Mouse (Mus musculus) granulocyte monocyte progenitor cell, adult 5-6 weeks (primary cell): ENCODE results near the gene Hist1h4c. TPM values are rescaled to one million over a fixed set of nuclear protein-coding genes. Genes with fewer than 3 reads are reported as not detected.
A peak's percentile ranks its signal among the peaks of the same experiment; 100 is the strongest.

Source experiments
- ATAC-seq: replicated peaks from 2 replicates; pipeline ENCODE4 v1.8.0; 2016; ENCODE audit warnings: mild to moderate bottlenecking, moderate TSS enrichment, inconsistent platforms; ENCODE audit not compliant: poor library complexity, severe bottlenecking
- total RNA-seq, 2 experiments: library from RNA; stranded (forward) in 1 of 2; stranded (reverse) in 1 of 2; fragments of 200-712, 200-1000 nt in 1 of 2; fragments of >200 nt in 1 of 2; fragmentation: Nextera tagmentation in 1 of 2; gene quantifications; 2 replicates each; pipeline ENCODE4 v1.2.3; 2014 to 2017

Gene Hist1h4c
- total RNA-seq, 2 experiments from 2014 or later, result 14.3 to 366 TPM

- ATAC-seq, result no peak
Measured at GRCm38 (mm10) chr13:23698996-23699395, 742 bp upstream of the Hist1h4c start.

GRCm38 (mm10) chr13:23697491-23698299, 559 bp downstream of the Hist1h4c start:
- peak; percentile 27 for ATAC-seq

GRCm38 (mm10) chr13:23696061-23696474, 2.2 kb downstream of the Hist1h4c start:
- no peak for ATAC-seq

- no peak for ATAC-seq
Measured at GRCm38 (mm10) chr13:23695514-23695913, 2.7 kb downstream of the Hist1h4c start, which contains the start of gene Hist1h1t. Gene Hist1h1t, plus strand, starts transcription at chr13:23695814.

GRCm38 (mm10) chr13:23694956-23695355, 3.3 kb downstream of the Hist1h4c start:
- ATAC-seq, result no peak

- ATAC-seq, result no peak
Measured at GRCm38 (mm10) chr13:23693856-23694440, 4.3 kb downstream of the Hist1h4c start.

GRCm38 (mm10) chr13:23689459-23689858, 8.8 kb downstream of the Hist1h4c start:
- no peak for ATAC-seq

GRCm38 (mm10) chr13:23688956-23689355, 9.3 kb downstream of the Hist1h4c start:
- ATAC-seq, result 0 out of 2 replicates have a peak, but pooled peaks have one; percentile 11

- no peak for ATAC-seq
Measured at GRCm38 (mm10) chr13:23687907-23688306, 10.3 kb downstream of the Hist1h4c start.

GRCm38 (mm10) chr13:23687181-23687580, 11.1 kb downstream of the Hist1h4c start:
- no peak for ATAC-seq

- ATAC-seq, result no peak
Measured at GRCm38 (mm10) chr13:23685966-23686365, 12.3 kb downstream of the Hist1h4c start.

GRCm38 (mm10) chr13:23685121-23685861, 13.0 kb downstream of the Hist1h4c start:
- peak; percentile 7; the same call in 1 of the 2 replicates for ATAC-seq

- peak; percentile 23 for ATAC-seq
Measured at GRCm38 (mm10) chr13:23684295-23684945, 13.8 kb downstream of the Hist1h4c start.

GRCm38 (mm10) chr13:23683755-23684281, 14.4 kb downstream of the Hist1h4c start, which contains the start of the genes Hist1h2ac and Hist1h2bc:
Gene Hist1h2ac, minus strand, starts transcription at chr13:23683948.
Gene Hist1h2bc, plus strand, starts transcription at chr13:23684199.
- ATAC-seq, result peak; percentile 82

- 0 out of 2 replicates have a peak, but pooled peaks have one; percentile 3 for ATAC-seq
Measured at GRCm38 (mm10) chr13:23682947-23683754, 15.1 kb downstream of the Hist1h4c start.

- no peak for ATAC-seq
Measured at GRCm38 (mm10) chr13:23682623-23682946, 15.7 kb downstream of the Hist1h4c start.

GRCm38 (mm10) chr13:23681990-23682582, 16.2 kb downstream of the Hist1h4c start:
- ATAC-seq, result no peak

- no peak for ATAC-seq
Measured at GRCm38 (mm10) chr13:23662536-23662935, 35.7 kb downstream of the Hist1h4c start.
